Mouse (Mus musculus): ENCODE measurements at regions not wholly inside any gene's neighbourhood (a gene's known extent, or its start where the extent isn't known, plus 50 kb on each side); places are given as distances from the start of the nearest gene placed in this dataset.

- no peak for DNase-seq
Measured at GRCm38 (mm10) chr16:78013049-78013819, 288.1 kb upstream of the Cxadr start.

- DNase-seq = no peak
Measured at GRCm38 (mm10) chr16:78004016-78004415, 297.3 kb upstream of the Cxadr start.

GRCm38 (mm10) chr16:77992986-77993385 is 308.3 kb upstream of the Cxadr start:
- DNase-seq = no peak

- peak; percentile 3 for DNase-seq
Measured at GRCm38 (mm10) chr16:77989791-77990325, 311.4 kb upstream of the Cxadr start.

- DNase-seq = no peak
Measured at GRCm38 (mm10) chr16:77989139-77989538, 312.1 kb upstream of the Cxadr start.

- no peak for DNase-seq
Measured at GRCm38 (mm10) chr16:77986884-77987529, 314.3 kb upstream of the Cxadr start.

GRCm38 (mm10) chr16:77948785-77949184 is 346.9 kb upstream of the Gm11146 start:
- DNase-seq = no peak

- DNase-seq = no peak
Measured at GRCm38 (mm10) chr16:77945442-77945841, 343.5 kb upstream of the Gm11146 start.

- DNase-seq = no peak
Measured at GRCm38 (mm10) chr16:77931025-77931723, 329.3 kb upstream of the Gm11146 start.

GRCm38 (mm10) chr16:77914160-77915070 is 312.5 kb upstream of the Gm11146 start:
- DNase-seq = no peak

- no peak for DNase-seq
Measured at GRCm38 (mm10) chr16:77894247-77894646, 292.4 kb upstream of the Gm11146 start.

- no peak for DNase-seq
Measured at GRCm38 (mm10) chr16:77893690-77894089, 291.8 kb upstream of the Gm11146 start.

GRCm38 (mm10) chr16:77892731-77893130 is 290.8 kb upstream of the Gm11146 start:
- no peak for DNase-seq

- DNase-seq = no peak
Measured at GRCm38 (mm10) chr16:77889348-77889747, 287.5 kb upstream of the Gm11146 start.

GRCm38 (mm10) chr16:77885060-77885679 is 283.3 kb upstream of the Gm11146 start:
- no peak for DNase-seq

GRCm38 (mm10) chr16:77884495-77884894 is 282.6 kb upstream of the Gm11146 start:
- no peak for DNase-seq

- no peak for DNase-seq
Measured at GRCm38 (mm10) chr16:77877006-77877405, 275.1 kb upstream of the Gm11146 start.

GRCm38 (mm10) chr16:77863246-77863645 is 261.4 kb upstream of the Gm11146 start:
- no peak for DNase-seq

- no peak for DNase-seq
Measured at GRCm38 (mm10) chr16:77852066-77852781, 250.3 kb upstream of the Gm11146 start.

GRCm38 (mm10) chr16:77851206-77852065 is 249.5 kb upstream of the Gm11146 start:
- no peak for DNase-seq
